Mouse (Mus musculus): ENCODE measurements at regions not wholly inside any gene's neighbourhood (a gene's known extent, or its start where the extent isn't known, plus 50 kb on each side); places are given as distances from the start of the nearest gene placed in this dataset.

DNA sequence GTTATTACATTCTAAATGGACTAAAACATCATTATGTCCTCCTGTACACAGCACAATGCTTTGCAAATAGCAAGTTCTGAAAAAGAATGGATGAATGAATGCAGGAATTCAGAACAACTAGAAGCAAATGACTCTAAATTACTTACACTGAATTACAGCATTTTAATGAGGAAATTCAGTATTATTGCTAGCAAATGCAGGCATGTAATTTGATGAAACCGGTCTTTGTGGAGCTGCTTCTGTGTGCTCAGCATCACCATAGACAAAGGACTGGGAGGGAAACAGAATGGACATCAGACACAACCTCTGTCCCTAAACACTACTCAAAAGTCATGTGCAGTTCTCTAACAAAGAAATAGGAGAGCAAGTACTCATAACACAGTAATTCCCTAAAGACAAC is 137.4 kb upstream of the Cdyl start:
- no peaks in the 10 kb centered on the region for H3K36me3 ChIP-seq (ENCODE audit: control insufficient read depth, insufficient read depth, low read length)
- no peak overlapping the region for H3K4me3 ChIP-seq (ENCODE audit: low read length)
- no peaks in the 10 kb centered on the region for H3K27me3 ChIP-seq (ENCODE audit: control insufficient read depth, insufficient read depth, low read length)
- H3K9me3 ChIP-seq (ENCODE audit: control insufficient read depth, low read length): no peaks in the 10 kb centered on the region
- no peaks in the 10 kb centered on the region for H3K4me1 ChIP-seq (ENCODE audit: control insufficient read depth, insufficient read depth, low read length)
- H3K4me2 ChIP-seq (replicated peaks; ENCODE audit: low read depth, low read length): no peak overlapping the region
- no peak for ATAC-seq (ENCODE audit: low FRiP score, low TSS enrichment)
- no peak overlapping the region for H3K9ac ChIP-seq (ENCODE audit: low read depth, low read length)
- no peak overlapping the region for H3K27ac ChIP-seq (ENCODE audit: low read depth, low read length)
- WGBS: 82% methylated on average over 1 of the region's 1 CpGs

DNA sequence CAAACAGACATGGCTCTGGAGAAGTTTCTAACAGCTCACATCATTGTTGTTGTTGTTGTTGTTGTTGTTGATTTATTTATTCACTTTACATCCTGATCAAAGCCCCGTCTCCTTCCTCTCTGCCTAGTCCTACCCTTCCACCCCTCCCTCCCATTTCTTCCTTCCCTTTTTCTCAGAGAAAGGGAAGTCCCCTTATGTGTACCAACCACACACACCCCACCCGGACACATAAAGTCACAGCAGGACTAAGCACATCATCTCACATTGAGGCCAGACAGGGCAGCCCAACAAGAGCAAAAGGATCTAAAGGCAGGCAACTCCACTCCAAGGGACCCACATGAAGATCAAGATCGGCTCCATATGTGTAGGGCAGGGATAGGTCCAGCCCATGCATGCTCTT is 130.1 kb upstream of the Cdyl start:
- Histone ChIP-seq H3K4me3 (ENCODE audit: low read length) (no peak overlapping the region), H3K27me3 (ENCODE audit: control insufficient read depth, insufficient read depth, low read length) (no peaks in the 10 kb centered on the region), H3K27ac (ENCODE audit: low read depth, low read length) (no peak overlapping the region), H3K4me2 (replicated peaks; ENCODE audit: low read depth, low read length) (no peak overlapping the region), H3K9ac (ENCODE audit: low read depth, low read length) (no peak overlapping the region), H3K9me3 (ENCODE audit: control insufficient read depth, low read length) (no peaks in the 10 kb centered on the region), H3K36me3 (ENCODE audit: control insufficient read depth, insufficient read depth, low read length) (no peaks in the 10 kb centered on the region), H3K4me1 (ENCODE audit: control insufficient read depth, insufficient read depth, low read length) (no peaks in the 10 kb centered on the region)
- 86% methylated on average over 3 of the region's 3 CpGs for WGBS
- ATAC-seq (ENCODE audit: low FRiP score, low TSS enrichment): no peak

DNA sequence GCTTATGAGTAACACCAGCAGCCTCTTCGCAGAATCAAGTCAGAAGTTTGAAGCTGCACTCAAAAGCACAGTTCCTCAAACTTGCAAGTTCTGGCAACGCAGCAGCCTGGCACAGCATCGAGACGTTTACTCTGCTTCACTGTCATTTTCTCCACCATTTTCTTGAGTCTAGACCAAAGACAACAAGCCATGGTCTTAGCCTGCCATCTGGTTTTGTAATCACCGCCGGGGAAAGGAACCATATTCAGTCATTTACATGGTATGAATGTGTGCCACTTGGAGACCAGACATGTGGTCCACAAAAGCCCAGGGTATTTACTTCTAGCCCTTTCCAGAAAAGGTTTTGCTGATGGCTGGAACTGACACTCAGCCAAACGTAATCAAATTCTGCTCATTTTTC is 122.5 kb upstream of the Cdyl start:
- H3K4me1 ChIP-seq (ENCODE audit: control insufficient read depth, insufficient read depth, low read length): no peaks in the 10 kb centered on the region
- no peaks in the 10 kb centered on the region for H3K36me3 ChIP-seq (ENCODE audit: control insufficient read depth, insufficient read depth, low read length)
- WGBS: 83% methylated on average over 7 of the region's 7 CpGs
- no peak overlapping the region for H3K4me3 ChIP-seq (ENCODE audit: low read length)
- ATAC-seq (ENCODE audit: low FRiP score, low TSS enrichment): no peak
- H3K27me3 ChIP-seq (ENCODE audit: control insufficient read depth, insufficient read depth, low read length): no peaks in the 10 kb centered on the region
- no peak overlapping the region for H3K9ac ChIP-seq (ENCODE audit: low read depth, low read length)
- no peak overlapping the region for H3K27ac ChIP-seq (ENCODE audit: low read depth, low read length)
- H3K4me2 ChIP-seq (replicated peaks; ENCODE audit: low read depth, low read length): no peak overlapping the region
- H3K9me3 ChIP-seq (ENCODE audit: control insufficient read depth, low read length): no peaks in the 10 kb centered on the region

DNA sequence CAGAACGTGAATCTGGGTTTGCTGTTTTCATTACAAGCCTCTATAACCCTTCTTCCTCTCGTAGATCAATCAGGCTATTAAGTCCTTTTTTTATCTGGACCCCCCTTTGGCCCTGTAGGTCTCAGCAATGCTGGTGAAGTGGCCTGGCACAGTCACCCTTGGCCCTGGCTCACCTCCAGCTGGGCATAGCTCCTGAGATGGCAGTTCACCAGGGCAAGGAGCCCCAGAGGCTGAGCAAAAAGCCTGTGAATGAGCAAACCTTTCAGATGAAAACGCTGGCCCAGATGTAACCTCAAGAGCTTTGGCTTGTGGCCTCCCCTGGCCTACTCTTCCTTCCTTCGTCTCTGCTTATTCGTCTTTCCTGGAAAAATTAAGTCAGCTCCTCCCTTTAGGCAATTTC is 121.7 kb upstream of the Cdyl start:
- WGBS: 70% methylated on average over 5 of the region's 5 CpGs
- no peak overlapping the region for H3K27ac ChIP-seq (ENCODE audit: low read depth, low read length)

DNA sequence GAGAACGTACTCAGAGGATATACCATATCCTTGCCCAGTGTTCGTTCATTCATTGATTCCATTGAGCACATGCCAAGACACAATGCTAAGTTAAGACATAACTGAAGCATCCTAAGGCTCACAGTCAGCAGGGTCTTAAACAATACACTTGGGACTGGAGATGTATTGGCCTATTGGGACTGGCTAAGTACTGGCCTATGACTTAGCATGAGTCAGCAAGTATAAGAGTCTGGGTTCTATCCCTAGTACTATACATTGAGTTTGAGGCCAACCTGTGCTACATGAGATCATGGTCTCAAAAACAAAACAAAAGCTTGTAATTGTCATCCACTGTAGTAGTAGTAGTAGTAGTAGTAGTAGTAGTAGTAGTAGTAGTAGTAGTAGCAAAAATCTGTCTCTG is 119.2 kb upstream of the Cdyl start:
- Histone ChIP-seq H3K9ac (ENCODE audit: low read depth, low read length) (no peak overlapping the region), H3K27ac (ENCODE audit: low read depth, low read length) (no peak overlapping the region), H3K4me1 (ENCODE audit: control insufficient read depth, insufficient read depth, low read length) (no peaks in the 10 kb centered on the region), H3K4me2 (replicated peaks; ENCODE audit: low read depth, low read length) (no peak overlapping the region), H3K27me3 (ENCODE audit: control insufficient read depth, insufficient read depth, low read length) (no peaks in the 10 kb centered on the region), H3K9me3 (ENCODE audit: control insufficient read depth, low read length) (no peaks in the 10 kb centered on the region), H3K36me3 (ENCODE audit: control insufficient read depth, insufficient read depth, low read length) (no peaks in the 10 kb centered on the region), H3K4me3 (ENCODE audit: low read length) (no peak overlapping the region)
- 94% methylated on average over 2 of the region's 2 CpGs for WGBS
- no peak for ATAC-seq (ENCODE audit: low FRiP score, low TSS enrichment)

More for the DNA sequence above, 121.7 kb upstream of the Cdyl start:
- H3K4me1 ChIP-seq (ENCODE audit: control insufficient read depth, insufficient read depth, low read length): no peaks in the 10 kb centered on the region
- H3K4me3 ChIP-seq (ENCODE audit: low read length): no peak overlapping the region
- no peak for ATAC-seq (ENCODE audit: low FRiP score, low TSS enrichment)
- no peak overlapping the region for H3K4me2 ChIP-seq (replicated peaks; ENCODE audit: low read depth, low read length)
- no peaks in the 10 kb centered on the region for H3K27me3 ChIP-seq (ENCODE audit: control insufficient read depth, insufficient read depth, low read length)
- H3K9ac ChIP-seq (ENCODE audit: low read depth, low read length): no peak overlapping the region
- H3K36me3 ChIP-seq (ENCODE audit: control insufficient read depth, insufficient read depth, low read length): no peaks in the 10 kb centered on the region
- no peaks in the 10 kb centered on the region for H3K9me3 ChIP-seq (ENCODE audit: control insufficient read depth, low read length)

DNA sequence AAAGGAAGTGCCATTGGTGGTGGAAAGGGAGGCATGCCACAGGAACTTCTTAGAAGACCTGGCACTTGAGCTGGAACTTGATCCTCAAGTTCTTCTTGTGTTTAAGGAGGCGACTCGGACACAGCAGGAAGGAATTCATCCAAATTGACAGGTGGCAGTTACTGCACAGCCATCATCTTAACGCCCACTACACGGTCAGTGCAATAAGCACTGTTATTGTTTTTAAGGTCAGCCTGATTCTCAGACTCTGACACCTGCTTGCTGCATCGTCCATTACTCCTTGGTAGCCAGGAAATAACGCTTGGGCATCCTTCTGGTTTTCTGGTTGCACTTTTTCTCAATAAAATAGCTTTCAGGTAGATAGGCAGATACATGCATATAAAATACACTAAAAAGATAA is 118.6 kb upstream of the Cdyl start:
- H3K4me1 ChIP-seq (ENCODE audit: control insufficient read depth, insufficient read depth, low read length): no peaks in the 10 kb centered on the region
- H3K4me3 ChIP-seq (ENCODE audit: low read length): no peak overlapping the region
- 26% methylated on average over 6 of the region's 6 CpGs for WGBS

DNA sequence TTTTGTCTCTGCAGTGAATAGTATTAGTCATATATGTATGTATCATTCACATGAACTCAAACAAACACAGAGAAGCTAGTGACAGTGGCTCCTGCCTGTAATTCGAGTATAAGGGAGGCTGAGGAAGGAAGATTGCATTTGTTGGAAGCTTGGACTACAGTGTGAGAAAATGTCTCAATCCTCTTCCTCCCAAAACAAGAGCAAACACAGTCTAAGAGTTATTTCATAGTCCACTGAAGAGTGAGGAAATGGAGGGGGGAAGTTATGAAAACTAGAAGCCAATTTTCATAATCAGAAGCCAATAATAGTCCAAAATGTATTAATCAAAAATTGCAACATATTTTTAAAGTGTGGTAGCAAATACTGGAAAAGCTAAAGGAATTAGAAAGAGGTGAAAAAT is 95.6 kb upstream of the Cdyl start:
- H3K4me3 ChIP-seq (ENCODE audit: low read length): no peak overlapping the region
- H3K27ac ChIP-seq (ENCODE audit: low read depth, low read length): no peak overlapping the region
- no peaks in the 10 kb centered on the region for H3K4me1 ChIP-seq (ENCODE audit: control insufficient read depth, insufficient read depth, low read length)
- no peaks in the 10 kb centered on the region for H3K27me3 ChIP-seq (ENCODE audit: control insufficient read depth, insufficient read depth, low read length)
- H3K4me2 ChIP-seq (replicated peaks; ENCODE audit: low read depth, low read length): no peak overlapping the region
- 53% methylated on average over 1 of the region's 1 CpGs for WGBS
- no peaks in the 10 kb centered on the region for H3K36me3 ChIP-seq (ENCODE audit: control insufficient read depth, insufficient read depth, low read length)
- no peak for ATAC-seq (ENCODE audit: low FRiP score, low TSS enrichment)
- no peak overlapping the region for H3K9ac ChIP-seq (ENCODE audit: low read depth, low read length)
- no peaks in the 10 kb centered on the region for H3K9me3 ChIP-seq (ENCODE audit: control insufficient read depth, low read length)

More for the DNA sequence above, 118.6 kb upstream of the Cdyl start:
- ATAC-seq (ENCODE audit: low FRiP score, low TSS enrichment): 0 out of 2 replicates have a peak, but pooled peaks have one; percentile 32
- no peak overlapping the region for H3K27ac ChIP-seq (ENCODE audit: low read depth, low read length)
- H3K4me2 ChIP-seq (replicated peaks; ENCODE audit: low read depth, low read length): no peak overlapping the region
- H3K9ac ChIP-seq (ENCODE audit: low read depth, low read length): no peak overlapping the region
- no peaks in the 10 kb centered on the region for H3K9me3 ChIP-seq (ENCODE audit: control insufficient read depth, low read length)
- H3K27me3 ChIP-seq (ENCODE audit: control insufficient read depth, insufficient read depth, low read length): no peaks in the 10 kb centered on the region
- no peaks in the 10 kb centered on the region for H3K36me3 ChIP-seq (ENCODE audit: control insufficient read depth, insufficient read depth, low read length)

DNA sequence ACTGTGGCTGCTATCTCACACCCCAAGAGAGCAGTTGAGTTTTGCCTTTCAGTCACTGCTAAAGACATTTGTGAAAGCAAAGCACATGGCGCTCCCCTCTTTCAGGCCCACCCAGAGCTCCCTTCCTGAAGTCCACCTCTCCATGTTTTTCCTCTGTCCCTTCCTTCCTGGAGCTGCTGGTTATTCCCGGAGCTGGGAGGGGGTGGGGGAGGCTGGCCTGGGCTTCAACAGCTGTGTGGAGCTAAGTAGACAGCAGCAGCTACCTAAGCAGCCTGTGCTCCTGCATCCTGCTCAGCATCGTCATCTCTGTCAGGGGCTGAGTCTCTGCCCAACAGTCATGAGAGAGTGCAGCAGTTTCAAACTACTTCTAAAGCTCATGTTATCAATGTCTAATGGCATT is 78.0 kb upstream of the Cdyl start:
- no peak overlapping the region for H3K9ac ChIP-seq (ENCODE audit: low read depth, low read length)
- no peak overlapping the region for H3K4me2 ChIP-seq (replicated peaks; ENCODE audit: low read depth, low read length)
- no peaks in the 10 kb centered on the region for H3K27me3 ChIP-seq (ENCODE audit: control insufficient read depth, insufficient read depth, low read length)
- no peaks in the 10 kb centered on the region for H3K4me1 ChIP-seq (ENCODE audit: control insufficient read depth, insufficient read depth, low read length)
- H3K4me3 ChIP-seq (ENCODE audit: low read length): no peak overlapping the region
- H3K36me3 ChIP-seq (ENCODE audit: control insufficient read depth, insufficient read depth, low read length): no peaks in the 10 kb centered on the region
- no peaks in the 10 kb centered on the region for H3K9me3 ChIP-seq (ENCODE audit: control insufficient read depth, low read length)
- no peak for ATAC-seq (ENCODE audit: low FRiP score, low TSS enrichment)
- 19% methylated on average over 3 of the region's 3 CpGs for WGBS
- no peak overlapping the region for H3K27ac ChIP-seq (ENCODE audit: low read depth, low read length)

DNA sequence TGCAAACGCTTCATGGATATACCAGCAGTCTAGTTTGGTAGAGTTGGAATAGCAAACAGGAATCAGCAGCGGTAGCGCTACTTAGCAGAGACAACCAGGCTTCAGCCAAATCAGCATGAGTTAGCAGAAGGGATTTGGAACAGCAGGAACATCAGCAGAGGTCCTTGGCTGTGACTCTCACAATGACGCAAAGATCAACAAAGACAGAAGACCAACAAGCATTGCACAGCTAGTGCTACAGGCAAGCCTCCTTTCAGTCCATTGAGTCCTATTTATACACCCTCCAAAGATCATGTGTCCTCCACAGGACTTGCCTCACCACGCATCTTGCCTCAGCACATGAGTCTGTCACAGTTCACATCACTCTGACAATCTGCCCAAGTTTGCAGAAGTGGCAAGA is 61.6 kb upstream of the Cdyl start:
- Histone ChIP-seq H3K9ac (ENCODE audit: low read depth, low read length) (no peak overlapping the region), H3K4me1 (ENCODE audit: control insufficient read depth, insufficient read depth, low read length) (no peaks in the 10 kb centered on the region), H3K4me2 (replicated peaks; ENCODE audit: low read depth, low read length) (no peak overlapping the region), H3K27me3 (ENCODE audit: control insufficient read depth, insufficient read depth, low read length) (no peaks in the 10 kb centered on the region), H3K27ac (ENCODE audit: low read depth, low read length) (no peak overlapping the region), H3K36me3 (ENCODE audit: control insufficient read depth, insufficient read depth, low read length) (no peaks in the 10 kb centered on the region), H3K4me3 (ENCODE audit: low read length) (no peak overlapping the region), H3K9me3 (ENCODE audit: control insufficient read depth, low read length) (no peaks in the 10 kb centered on the region)
- ATAC-seq (ENCODE audit: low FRiP score, low TSS enrichment): no peak
- WGBS: 90% methylated on average over 5 of the region's 5 CpGs
